Mouse (Mus musculus) stomach, postnatal 0 days (tissue): Measurements from ENCODE around the gene Nploc4.
A peak's percentile ranks its signal among the peaks of the same experiment; 100 is the strongest.

Experiments
- CTCF ChIP-seq: IDR thresholded peaks from 2 replicates; pipeline ENCODE4 v1.5.1; 2016; ENCODE audit warnings: antibody characterized with exemption, low read depth, mild to moderate bottlenecking, moderate library complexity
- EP300 ChIP-seq: optimal IDR thresholded peaks from 2 replicates; pipeline ENCODE3; 2016; ENCODE audit warnings: antibody characterized with exemption

GRCm38 (mm10) chr11:120442765-120443280 is 5.3 kb upstream of the Nploc4 start:
- TF ChIP-seq CTCF (peak; percentile 28; the same call in 1 of the 2 replicates), EP300 (no peak)
